Mouse (Mus musculus): Measurements from ENCODE around the gene Ifna1.

Gene Ifna1

DNA sequence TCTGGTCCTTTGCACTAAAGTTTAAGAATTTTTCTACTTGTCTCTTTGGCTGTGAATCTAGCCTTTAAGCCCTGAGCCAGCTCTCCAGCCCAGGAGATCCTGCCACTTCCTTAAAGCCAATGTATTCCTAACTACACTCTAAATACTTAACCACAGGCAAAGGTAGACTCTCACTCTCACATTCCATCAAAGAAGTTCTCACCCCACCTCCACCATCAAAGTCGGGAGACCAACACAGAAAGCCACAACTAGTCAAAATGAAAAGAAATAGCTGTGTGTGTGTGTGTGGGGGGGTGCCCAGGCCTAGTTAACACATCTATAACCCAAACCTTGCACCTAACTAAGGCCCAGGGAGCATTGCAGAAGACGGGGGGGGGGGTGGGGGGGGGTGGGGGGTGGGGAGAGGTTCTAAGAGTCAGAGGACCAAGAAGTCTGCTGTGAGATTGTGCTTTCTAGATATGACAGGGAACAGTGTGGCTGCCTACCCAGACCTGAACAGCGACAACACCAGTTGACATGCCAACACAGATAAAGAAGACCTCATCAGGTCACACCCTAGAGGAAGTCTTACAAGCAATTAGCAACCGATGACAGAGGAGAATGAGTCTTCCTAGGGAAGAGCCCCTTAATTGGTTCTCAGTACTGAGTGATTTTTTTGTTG is 25.7 kb downstream of the Ifna1 start:
- DNase-seq, result no peak

DNA sequence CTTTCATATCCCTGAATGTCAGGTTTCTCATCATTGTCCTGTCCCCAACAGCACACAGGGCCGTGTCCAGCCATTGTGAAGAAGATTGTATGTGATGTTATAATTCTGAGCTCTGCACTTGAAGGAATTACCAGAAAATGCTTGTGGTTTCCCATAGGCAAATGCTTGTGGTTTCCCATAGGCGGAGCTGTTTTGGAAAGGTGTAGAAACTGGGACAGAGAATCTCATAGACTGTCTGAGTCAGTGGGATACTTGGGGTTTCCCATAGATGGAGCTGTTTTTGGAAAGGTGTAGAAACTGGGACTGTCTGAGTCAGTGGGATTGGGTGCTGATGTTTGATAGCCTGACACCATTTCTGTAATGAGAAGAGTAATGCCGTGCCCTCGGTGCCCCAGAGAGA is 26.6 kb downstream of the Ifna1 start:
- no peak for DNase-seq

DNA sequence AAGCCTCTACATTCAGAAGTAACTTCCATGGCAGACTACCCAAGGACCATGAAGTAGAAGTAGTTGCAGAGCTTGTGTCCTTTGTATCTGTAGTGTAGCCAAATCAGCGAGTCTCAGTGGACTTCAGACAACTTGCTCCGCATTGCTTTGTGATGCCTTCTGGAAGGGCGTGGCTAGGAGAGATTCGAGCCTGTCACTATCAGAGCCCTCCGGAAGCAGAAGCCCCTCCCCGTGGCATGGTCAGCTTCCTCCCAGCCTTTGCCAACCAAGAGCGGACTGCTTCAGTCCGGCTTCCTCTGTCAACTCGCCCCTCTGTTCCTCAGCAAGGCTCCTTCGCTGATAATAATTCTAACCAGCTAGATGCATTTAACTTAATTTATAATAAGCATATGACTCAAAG is 28.4 kb downstream of the Ifna1 start:
- DNase-seq, result peak; percentile 12

DNA sequence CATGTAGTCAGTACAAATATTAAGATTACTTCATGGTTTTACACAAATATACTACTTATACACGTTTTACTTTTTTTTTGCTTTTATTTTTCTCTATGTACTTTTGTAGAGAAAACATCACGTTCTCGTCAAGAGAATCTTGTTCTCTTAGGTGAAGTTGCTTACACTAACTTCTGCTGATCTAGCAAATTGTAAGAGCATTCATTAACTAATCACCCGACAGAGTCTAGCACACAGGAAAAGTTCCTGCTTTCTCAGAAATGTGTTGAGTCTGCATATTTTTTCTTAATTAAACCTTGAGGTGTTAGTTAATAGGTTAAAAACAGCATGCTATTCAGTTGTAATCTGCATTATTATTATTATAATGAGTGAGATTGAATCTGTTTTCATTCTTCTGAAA is 28.9 kb downstream of the Ifna1 start:
- DNase-seq, result no peak

DNA sequence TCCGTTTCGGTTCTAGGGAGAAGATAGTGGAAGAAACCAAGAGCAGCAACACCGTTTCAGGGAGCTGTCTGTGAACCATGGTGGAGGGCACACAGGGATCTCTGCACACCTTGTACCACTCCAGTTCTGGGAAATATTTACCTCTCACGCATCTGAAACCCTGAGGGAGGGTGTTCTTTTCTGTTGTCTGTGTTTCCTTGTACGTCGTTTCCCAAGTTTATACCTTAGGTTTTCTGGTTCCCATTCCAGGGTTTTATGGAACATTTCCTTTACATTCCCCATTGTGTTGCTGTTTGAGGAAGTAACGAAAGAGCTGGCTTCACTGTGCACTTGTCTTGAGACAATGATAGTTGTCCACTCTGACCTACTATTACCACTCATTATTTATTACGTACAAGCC is 30.2 kb downstream of the Ifna1 start, which contains the start of gene Ifne:
Gene Ifne, minus strand, starts transcription at position 101 of the 400 bp plus-strand sequence.
- DNase-seq, result no peak

DNA sequence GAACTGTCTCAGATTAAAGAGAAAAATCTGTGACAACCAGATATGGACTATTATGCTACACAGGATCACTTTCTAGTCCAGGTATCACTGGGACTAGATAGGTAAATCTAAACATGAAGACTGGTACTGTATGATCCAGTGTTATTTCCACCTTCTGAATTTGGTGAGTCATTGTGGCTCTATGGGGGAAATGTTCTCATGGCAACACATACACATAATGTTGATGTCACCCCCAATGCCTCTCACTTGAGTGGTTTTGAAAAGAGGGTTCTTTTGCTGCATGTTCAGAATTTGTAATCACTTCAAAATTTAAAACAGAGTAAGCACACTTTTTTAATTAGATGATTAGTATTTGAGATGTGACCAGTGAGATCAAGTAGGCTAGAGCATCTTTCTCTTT is 38.3 kb downstream of the Ifna1 start:
- DNase-seq, result no peak

DNA sequence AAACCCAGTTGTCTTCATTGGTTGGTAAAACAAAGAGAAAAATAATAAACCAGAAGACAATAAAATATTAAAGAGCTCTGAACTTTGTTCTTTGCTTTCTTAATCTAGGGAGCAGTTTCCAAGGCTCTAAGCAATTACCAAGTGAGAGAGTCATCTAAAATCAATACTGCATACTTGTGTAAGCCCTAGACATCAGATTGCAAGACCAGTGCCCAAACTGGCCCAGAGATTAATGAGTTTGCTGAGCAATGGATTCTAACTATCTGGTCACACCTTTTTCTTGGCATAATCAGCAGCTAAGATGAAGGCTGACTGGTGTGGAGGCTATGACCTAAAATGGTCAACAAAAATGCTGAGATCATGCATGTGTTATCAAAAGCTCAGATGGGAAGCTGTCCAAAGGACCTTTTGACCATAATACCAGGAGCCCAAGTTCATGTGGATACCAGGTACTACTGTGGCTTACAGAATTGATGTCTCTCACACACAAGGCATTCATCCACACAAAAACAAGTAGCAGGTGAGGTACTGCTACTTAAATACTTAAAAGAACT is 43.4 kb downstream of the Ifna1 start:
- no peak for DNase-seq

Data from kidney, adult 18-20 months (tissue).